Comparison of ENCODE assay signal across 8 mouse cellular contexts in the genomic region with DNA sequence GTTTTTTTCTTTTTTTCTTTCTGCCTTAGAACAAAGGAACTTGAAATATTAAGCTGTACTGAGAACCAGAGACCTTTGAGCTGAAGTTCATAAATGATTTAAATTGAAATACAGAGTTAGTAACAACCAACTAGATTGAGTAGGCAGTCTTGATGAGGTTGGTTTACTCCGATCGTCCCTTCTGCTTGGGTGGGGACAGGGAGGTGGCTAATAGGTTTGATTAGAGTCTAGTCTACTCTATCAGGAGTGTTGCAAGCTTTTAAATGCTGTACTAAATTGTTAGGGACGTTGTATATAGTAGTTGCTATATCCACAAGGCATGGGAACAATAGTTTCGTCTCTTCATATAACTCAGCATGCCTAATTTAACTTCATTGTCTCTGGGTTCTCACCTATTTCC. TPM values are rescaled to one million over a fixed set of nuclear protein-coding genes. Genes with fewer than 3 reads are reported as not detected.
DNase-seq lines count a peak whose midpoint lies in the region; ATAC-seq and TF ChIP-seq lines count a peak whose summit lies in the region.

No protein-coding gene starts in this region.

- WGBS in limb, embryonic 11.5 days = 66% methylated on average over 4 of the region's 4 CpGs
- 48% methylated on average over 4 of the region's 4 CpGs for WGBS in stomach, embryonic 14.5 days

- intact Hi-C loops in heart, postnatal 25 days (cut with DNase I) = no loop called here
- intact Hi-C loops in left cerebral cortex, adult 2 months (cut with DNase I) = no loop called here

- H3K4me1 ChIP-seq in megakaryocyte, embryonic 14.5 days = peaks cover 84% of the 10 kb centered on the region
- peaks cover 58% of the 10 kb centered on the region for H3K4me1 ChIP-seq in limb, embryonic 11.5 days (ENCODE audit: control insufficient read depth, insufficient read depth, low read length)
- peaks cover 47% of the 10 kb centered on the region for H3K4me1 ChIP-seq in stomach, embryonic 14.5 days (ENCODE audit: control insufficient read depth, insufficient read depth, low read length)

- no peak for TF ChIP-seq CTCF in left cerebral cortex, adult 2 months (IDR thresholded peaks at IDR 0.05)

- no peaks in the 10 kb centered on the region for H3K9me3 ChIP-seq in megakaryocyte, embryonic 14.5 days
- no peaks in the 10 kb centered on the region for H3K9me3 ChIP-seq in limb, embryonic 11.5 days (ENCODE audit: control insufficient read depth, low read length)
- no peaks in the 10 kb centered on the region for H3K9me3 ChIP-seq in stomach, embryonic 14.5 days (ENCODE audit: control insufficient read depth, low read depth, low read length)

- H3K4me3 ChIP-seq in megakaryocyte, embryonic 14.5 days (replicated peaks) = peak overlapping the region; percentile 86
- H3K4me3 ChIP-seq in limb, embryonic 11.5 days (ENCODE audit: low read depth, low read length) = no peak overlapping the region
- H3K4me3 ChIP-seq in stomach, embryonic 14.5 days (ENCODE audit: low read depth, low read length) = 0 out of 2 replicates have a peak overlapping the region, but pooled peaks have one; percentile 0
- no peak overlapping the region for H3K4me3 ChIP-seq in left cerebral cortex, adult 2 months

- H3K9ac ChIP-seq in limb, embryonic 11.5 days (ENCODE audit: low read length) = no peak overlapping the region
- peak overlapping the region; percentile 96 for H3K9ac ChIP-seq in stomach, embryonic 14.5 days (replicated peaks; ENCODE audit: low read depth, low read length)

- H3K36me3 ChIP-seq in megakaryocyte, embryonic 14.5 days (replicated peaks; ENCODE audit: low read length) = peaks cover 24% of the 10 kb centered on the region
- no peaks in the 10 kb centered on the region; the same call in 1 of the 2 replicates for H3K36me3 ChIP-seq in limb, embryonic 11.5 days (ENCODE audit: control insufficient read depth, insufficient read depth, low read length)
- H3K36me3 ChIP-seq in stomach, embryonic 14.5 days (ENCODE audit: control insufficient read depth, insufficient read depth, low read length) = peaks cover 4% of the 10 kb centered on the region; the same call in 1 of the 2 replicates

- H3K27me3 ChIP-seq in megakaryocyte, embryonic 14.5 days (replicated peaks) = no peaks in the 10 kb centered on the region
- H3K27me3 ChIP-seq in limb, embryonic 11.5 days (ENCODE audit: control insufficient read depth, insufficient read depth, low read length) = no peaks in the 10 kb centered on the region
- H3K27me3 ChIP-seq in stomach, embryonic 14.5 days (ENCODE audit: control insufficient read depth, insufficient read depth, low read length) = no peaks in the 10 kb centered on the region

- peak overlapping the region; percentile 20; the same call in 1 of the 2 replicates for H3K4me2 ChIP-seq in limb, embryonic 11.5 days (ENCODE audit: low read depth, severe bottlenecking)
- peak overlapping the region; percentile 84 for H3K4me2 ChIP-seq in stomach, embryonic 14.5 days (replicated peaks; ENCODE audit: low read depth, low read length)

- peak; percentile 78 for DNase-seq in heart, adult 11 months
- no peak for DNase-seq in heart, postnatal 25 days (ENCODE audit: low spot score)
- no peak for DNase-seq in limb, embryonic 11.5 days (ENCODE audit: low spot score)
- DNase-seq in spleen, adult 12 weeks (ENCODE audit: low spot score) = no peak
- no peak for DNase-seq in left cerebral cortex, adult 2 months (ENCODE audit: extremely low spot score in 1 of 2, low spot score in 2 of 2)

- ATAC-seq in megakaryocyte, adult 5-6 weeks (ENCODE audit: poor library complexity, severe bottlenecking) = no peak
- no peak for ATAC-seq in limb, embryonic 11.5 days (ENCODE audit: insufficient number of reproducible peaks, low FRiP score, low TSS enrichment, low read depth)
- no peak for ATAC-seq in stomach, embryonic 14.5 days (ENCODE audit: insufficient number of reproducible peaks, insufficient read depth, low FRiP score, low read depth)

- H3K27ac ChIP-seq in limb, embryonic 11.5 days (replicated peaks; ENCODE audit: low read depth, low read length) = no peak overlapping the region
- H3K27ac ChIP-seq in stomach, embryonic 14.5 days (ENCODE audit: low read length) = peak overlapping the region; percentile 94; the same call in 1 of the 2 replicates
- no peak overlapping the region for H3K27ac ChIP-seq in left cerebral cortex, adult 2 months

RNA-seq across cellular contexts. Expression of a gene that starts 4.4 kb away (rescaled TPM):
- total RNA-seq in heart, postnatal 25 days (2021) = 10 to 100 TPM; 43.6 to 55.6 TPM
- 73.1 and 120 TPM in 2 replicates for polyA plus RNA-seq in megakaryocyte, embryonic 14.5 days (2012; ENCODE audit: insufficient read depth, low replicate concordance)
- 114 and 119 TPM in 2 replicates for total RNA-seq in megakaryocyte, adult 5-6 weeks (2015)
- total RNA-seq in megakaryocyte, adult 5-6 weeks (2017) = 43.4 and 55.4 TPM in 2 replicates
- 38.6 and 43.6 TPM in 2 replicates for polyA plus RNA-seq in limb, embryonic 11.5 days (2014; fragmentation: Nextera tagmentation; extraction: Ambion mirVana)
- polyA plus RNA-seq in stomach, embryonic 14.5 days (2014; fragmentation: Nextera tagmentation; extraction: Ambion mirVana) = 106 and 115 TPM in 2 replicates
- total RNA-seq in left cerebral cortex, adult 2 months (2021) = 10 to 100 TPM; 28.4 to 35.8 TPM

Comparison
In these comparisons a context has a peak if more than half of its experiments do, and no peak if none do; other contexts are left out.
1. H3K4me3 ChIP-seq: peak in megakaryocyte, embryonic 14.5 days (single experiment) and stomach, embryonic 14.5 days (single experiment); none in limb, embryonic 11.5 days (single experiment) and left cerebral cortex, adult 2 months (single experiment).